Mouse (Mus musculus) kidney, adult 2 months (tissue): ENCODE measurements around the gene Rab6b.

Source experiments
- CTCF ChIP-seq: fragments of 200-500 bp; conservative IDR thresholded peaks from 2 replicates; pipeline ENCODE4 v1.5.1; 2011; ENCODE audit warnings: low read depth, mild to moderate bottlenecking, control low read depth, low read length, moderate library complexity, mixed read lengths; ENCODE audit not compliant: insufficient read depth, insufficient read length
- POLR2A ChIP-seq: fragments of 200-500 bp; IDR thresholded peaks from one replicate; pipeline ENCODE4 v1.6.1; 2011; ENCODE audit warnings: low read depth, low read length, control low read depth

GRCm38 (mm10) chr9:103234565-103235165 lies 123.1 kb downstream of the Rab6b start:
- no peak for TF ChIP-seq CTCF
- no peak for TF ChIP-seq POLR2A
